Comparison of ENCODE assay signal across 8 mouse cellular contexts in genomic region chr1:191184841-191185251, GRCm38 (mm10). TPM values are rescaled to one million over a fixed set of nuclear protein-coding genes. Genes with fewer than 3 reads are reported as not detected.
DNase-seq lines count a peak whose midpoint lies in the region; ATAC-seq lines count a peak whose summit lies in the region.

No protein-coding gene starts in this region.

- H3K4me2 ChIP-seq in intestine, embryonic 15.5 days (replicated peaks) = peak overlapping the region; percentile 98

- H3K9ac ChIP-seq in intestine, embryonic 15.5 days = peak overlapping the region; percentile 9; the same call in 1 of the 2 replicates

- H3K36me3 ChIP-seq in intestine, embryonic 15.5 days = no peaks in the 10 kb centered on the region

- H3K4me3 ChIP-seq in intestine, embryonic 15.5 days (replicated peaks) = peak overlapping the region; percentile 56

- 1% methylated on average over 22 of the region's 22 CpGs for WGBS in intestine, embryonic 15.5 days

- peaks cover 35% of the 10 kb centered on the region for H3K4me1 ChIP-seq in intestine, embryonic 15.5 days (replicated peaks)

- no peak overlapping the region for H3K27ac ChIP-seq in intestine, embryonic 15.5 days

- peak; percentile 63 for DNase-seq in CD4-positive helper T cell, adult 2 months (ENCODE audit: low read depth, low spot score)
- DNase-seq in adrenal gland, postnatal 14 days = peak; percentile 48
- peak; percentile 97 for DNase-seq in heart, adult 11 months
- peak; percentile 78 to 89 for DNase-seq in lung, adult 18-20 months
- DNase-seq in retina, embryonic 14.5 days (ENCODE audit: low spot score) = peak; percentile 23
- DNase-seq in spleen, adult 18-20 months = no peak
- DNase-seq in T-cell, adult 2 months (ENCODE audit: low spot score) = no peak

- H3K27me3 ChIP-seq in intestine, embryonic 15.5 days (replicated peaks) = peaks cover 27% of the 10 kb centered on the region

- no peak for ATAC-seq in intestine, embryonic 15.5 days

- H3K9me3 ChIP-seq in intestine, embryonic 15.5 days = no peaks in the 10 kb centered on the region

RNA-seq across cellular contexts. Expression of gene Fam71a, which starts 20.2 kb away (rescaled TPM):
- not detected in 2 replicates for total RNA-seq in adrenal gland, postnatal 14 days (2021)
- not detected in 2 replicates for polyA plus RNA-seq in intestine, embryonic 15.5 days (2015; fragmentation: Nextera tagmentation; extraction: Ambion mirVana)

RNA-seq across cellular contexts. Expression of gene Atf3, which starts 33.0 kb away (rescaled TPM):
- total RNA-seq in adrenal gland, postnatal 14 days (2021) = 2.4 and 4.8 TPM in 2 replicates
- polyA plus RNA-seq in intestine, embryonic 15.5 days (2015; fragmentation: Nextera tagmentation; extraction: Ambion mirVana) = 4.1 and 4.9 TPM in 2 replicates

Comparison
In these comparisons a context has a peak if more than half of its experiments do, and no peak if none do; other contexts are left out.
1. DNase-seq: peak in CD4-positive helper T cell, adult 2 months (single experiment), adrenal gland, postnatal 14 days (single experiment), heart, adult 11 months (single experiment), lung, adult 18-20 months (2 of 2) and retina, embryonic 14.5 days (single experiment); none in spleen, adult 18-20 months (0 of 2) and T-cell, adult 2 months (single experiment).